Mouse (Mus musculus) v-Abl transformed pro-B cells (cell line): ENCODE results near the gene Olfr467.
"Not testable (repeated sequence)": the region's sequence is repeated elsewhere in the genome, so short reads cannot be mapped to it uniquely, and the experiment has no call there.

Experiments
- in situ Hi-C, 2 experiments: fragments of 400-800 bp; cut with MboI; formaldehyde crosslinking; loops; one replicate each; pipeline ENCODE4 v1.15.1; 2025; ENCODE audit not compliant: unreplicated experiment in 2 of 2

Gene Olfr467

DNA sequence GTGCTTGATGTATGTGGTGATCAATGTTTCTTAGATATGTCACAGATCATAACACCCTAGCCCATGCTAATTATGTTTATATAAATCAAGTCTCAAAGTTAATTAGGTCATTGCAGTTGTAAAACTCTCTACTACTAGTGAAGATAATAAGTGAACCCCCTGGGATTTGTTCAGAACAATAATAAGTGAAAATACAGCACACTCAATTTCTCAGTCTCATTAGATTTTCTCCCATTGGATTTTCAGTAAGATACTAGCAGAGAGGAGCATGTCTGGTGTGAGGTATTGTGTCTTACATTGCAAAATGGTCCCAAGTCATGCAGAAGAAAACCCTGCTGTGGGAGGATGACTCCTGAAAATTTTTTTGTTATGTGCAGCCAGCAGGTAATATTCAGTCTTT lies at the start of gene Olfr467:
TSS of gene Olfr467 (plus strand) at position 301 of the 400 bp plus-strand sequence.
- in situ Hi-C loops, result no loop called here

DNA sequence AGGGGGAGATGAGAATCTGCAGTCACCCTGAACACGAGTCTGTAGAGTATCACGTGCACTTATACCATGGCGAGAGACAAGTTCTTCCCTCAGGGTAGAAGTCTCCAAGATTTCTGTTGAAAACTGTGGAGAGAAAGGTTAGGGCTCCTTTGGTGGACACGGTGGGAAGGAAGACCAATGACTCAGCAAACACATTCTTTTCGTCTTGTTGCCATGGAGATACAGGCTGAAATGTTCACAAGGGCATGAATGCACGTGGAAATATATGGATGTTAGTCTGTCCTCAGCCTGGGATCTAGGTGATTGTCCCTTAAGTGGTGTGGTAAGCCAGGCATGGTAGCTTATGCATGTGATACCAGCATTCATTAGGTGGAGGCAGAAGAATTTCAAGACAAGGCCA lies 41.3 kb upstream of the Olfr467 start:
- in situ Hi-C loops, result no loop called here

DNA sequence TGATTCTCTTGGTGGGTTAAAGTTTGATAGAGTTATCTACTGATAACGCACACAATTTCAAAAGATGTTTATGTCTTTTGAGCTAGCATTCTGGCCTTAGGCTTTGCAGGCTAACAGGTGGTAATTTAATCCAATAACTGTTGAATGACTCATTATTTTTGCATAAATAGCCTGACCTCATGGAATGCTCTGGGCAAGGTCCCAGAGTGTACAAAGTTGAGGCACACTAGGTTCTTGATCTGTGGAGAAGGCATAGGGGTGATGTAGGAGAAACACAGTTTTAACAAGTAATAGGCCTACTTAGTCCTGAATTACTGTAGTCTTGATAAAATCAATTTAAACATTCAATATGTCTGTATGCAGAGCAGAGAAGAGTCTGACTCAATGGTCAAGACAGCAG lies 33.8 kb upstream of the Olfr467 start:
- in situ Hi-C loops, result no loop called here

DNA sequence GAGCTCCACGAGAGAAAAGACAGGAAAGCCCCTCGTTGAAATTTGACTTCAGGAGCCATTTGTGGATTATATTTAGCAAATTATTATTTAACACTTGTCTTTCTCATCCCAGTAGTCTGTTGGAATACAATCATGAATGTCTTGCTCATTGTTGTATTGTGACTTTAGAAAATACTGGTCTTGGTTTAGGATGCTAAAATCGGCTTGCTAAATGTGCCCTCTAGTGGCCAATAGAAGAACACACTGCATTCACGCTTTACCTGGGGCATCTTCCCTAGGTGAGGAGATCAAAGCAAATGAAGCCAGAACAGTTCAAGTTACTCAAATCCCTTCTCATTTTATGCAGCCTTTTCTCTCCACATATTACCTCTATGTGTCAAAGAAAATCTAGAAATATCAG lies 32.5 kb upstream of the Olfr467 start:
- in situ Hi-C loops, result no loop called here

DNA sequence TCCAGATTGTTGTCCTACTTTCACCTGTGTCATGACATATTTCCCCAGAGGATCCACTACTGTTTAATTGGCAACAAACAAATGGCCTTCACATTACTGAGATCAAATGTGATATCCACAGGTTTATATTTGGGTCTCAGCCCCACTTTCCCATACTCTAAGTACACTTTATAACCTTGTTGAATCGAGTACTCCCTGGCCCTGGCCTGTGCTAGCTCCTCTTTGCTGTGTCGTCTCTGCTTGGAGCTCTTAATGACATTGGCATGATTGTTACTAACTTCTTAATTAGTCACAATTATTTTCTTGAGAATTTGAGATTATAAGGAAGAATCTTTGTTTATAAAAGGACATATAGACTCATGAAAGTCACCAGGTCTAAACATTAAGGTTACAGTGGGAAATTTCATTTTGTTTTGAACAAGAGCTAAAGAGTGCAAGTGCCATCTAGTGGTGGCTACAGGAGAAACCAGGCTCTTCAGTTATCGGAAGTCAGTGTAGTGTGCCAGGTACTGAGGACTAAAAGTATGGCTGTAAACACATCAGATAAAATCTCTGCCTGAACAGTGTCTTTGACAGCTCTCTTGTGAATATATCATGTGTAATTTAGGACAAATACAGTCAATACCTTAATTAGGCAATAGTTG lies 24.0 kb upstream of the Olfr467 start:
- in situ Hi-C loops, result no loop called here

DNA sequence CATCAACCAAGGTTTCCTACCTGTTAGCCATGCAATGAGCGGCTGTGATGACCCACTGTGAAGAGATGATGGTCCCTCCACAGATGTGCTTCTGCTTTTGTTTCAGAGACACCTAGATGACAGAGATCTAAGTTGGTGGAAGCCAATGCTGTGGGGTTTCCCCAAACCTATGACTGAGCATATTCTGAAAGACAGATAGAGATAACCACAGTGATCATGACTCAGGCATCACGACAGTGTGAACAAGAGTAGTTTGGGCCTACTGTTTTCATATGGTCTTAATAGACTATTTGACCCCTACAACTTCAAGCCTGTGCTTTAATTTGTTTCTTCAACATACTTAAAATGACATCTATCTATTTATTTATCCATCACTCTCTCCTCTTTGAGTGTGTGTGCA lies 15.6 kb upstream of the Olfr467 start:
- in situ Hi-C loops, result no loop called here

DNA sequence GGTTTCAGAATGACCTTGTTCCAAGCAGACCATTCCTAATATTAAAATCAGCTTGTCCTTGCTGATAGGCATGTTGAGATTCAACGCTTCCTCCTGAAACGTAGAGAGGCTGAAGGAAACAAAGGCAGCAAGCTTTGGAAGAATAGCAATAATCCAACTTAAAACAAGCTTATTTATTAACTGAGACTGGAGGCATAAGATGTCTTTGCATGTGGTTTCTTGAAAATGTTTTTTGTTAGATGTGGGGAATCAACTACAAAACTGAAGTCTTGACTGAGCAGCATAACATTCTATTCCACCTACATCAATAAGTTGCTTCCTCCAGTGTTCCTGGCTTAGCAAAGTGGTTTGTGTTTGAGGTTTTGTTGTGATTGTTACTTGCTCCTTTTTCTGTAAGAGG lies 11.0 kb upstream of the Olfr467 start, which contains the start of gene Ovch2:
TSS of gene Ovch2 (minus strand) at position 101 of the 400 bp plus-strand sequence.
- in situ Hi-C loops, result no loop called here

DNA sequence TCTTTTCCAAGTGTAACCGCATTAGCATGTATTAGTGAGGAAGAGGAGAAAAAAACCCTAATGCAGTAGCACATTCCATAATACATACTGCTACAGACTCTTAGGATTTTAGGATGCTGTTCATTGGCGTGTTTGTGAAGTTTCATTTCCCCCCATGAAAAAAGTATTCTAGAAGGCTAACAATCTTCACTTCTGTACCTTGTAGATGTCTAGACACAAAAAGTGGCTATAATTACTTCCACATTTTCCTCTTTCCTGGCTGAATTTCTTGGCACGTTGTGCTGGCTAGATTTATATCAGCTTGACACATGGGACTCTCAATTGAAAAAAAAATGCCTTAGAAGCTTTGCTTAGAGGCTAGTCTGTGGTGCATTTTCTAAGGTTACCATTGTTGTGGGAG lies 9.9 kb upstream of the Olfr467 start:
- in situ Hi-C loops, result no loop called here

DNA sequence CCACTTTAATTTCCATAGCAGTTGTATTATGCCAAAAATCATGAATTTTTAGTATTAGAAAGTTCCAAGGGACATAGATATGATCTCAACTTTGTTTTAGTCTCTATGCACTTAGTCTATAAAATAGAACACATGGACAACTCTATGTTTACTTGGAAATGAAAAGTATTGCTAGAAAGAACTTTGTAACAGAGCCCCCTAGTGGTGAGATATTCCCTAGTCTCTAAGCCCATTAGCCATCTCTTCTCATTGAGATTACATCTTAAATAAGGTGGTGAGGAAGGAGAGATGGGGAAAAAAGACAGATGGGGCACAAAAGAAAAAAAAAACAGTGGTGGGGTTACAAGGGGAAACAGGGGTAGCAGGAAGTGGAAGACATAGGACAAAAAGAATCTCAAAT lies 7.4 kb downstream of the Olfr467 start:
- in situ Hi-C loops, result no loop called here

DNA sequence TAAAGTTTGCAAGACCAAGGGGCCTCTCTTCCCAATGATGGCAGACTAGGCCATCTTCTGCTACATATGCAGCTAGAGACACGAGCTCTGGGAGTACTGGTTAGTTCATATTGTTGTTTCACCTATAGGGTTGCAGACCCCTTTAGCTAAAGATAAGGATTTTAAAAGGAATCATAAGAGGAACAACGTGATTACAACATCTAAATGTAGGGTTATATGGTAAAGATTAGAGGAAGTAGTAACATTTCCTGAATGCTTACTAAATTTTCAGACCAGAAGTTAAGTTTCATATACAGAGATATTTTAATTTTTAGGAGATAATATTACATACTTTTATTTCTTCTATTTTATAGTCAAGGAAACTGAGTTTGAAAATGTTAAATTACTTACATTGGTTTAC lies 11.8 kb downstream of the Olfr467 start:
- in situ Hi-C loops, result not testable (repeated sequence)

DNA sequence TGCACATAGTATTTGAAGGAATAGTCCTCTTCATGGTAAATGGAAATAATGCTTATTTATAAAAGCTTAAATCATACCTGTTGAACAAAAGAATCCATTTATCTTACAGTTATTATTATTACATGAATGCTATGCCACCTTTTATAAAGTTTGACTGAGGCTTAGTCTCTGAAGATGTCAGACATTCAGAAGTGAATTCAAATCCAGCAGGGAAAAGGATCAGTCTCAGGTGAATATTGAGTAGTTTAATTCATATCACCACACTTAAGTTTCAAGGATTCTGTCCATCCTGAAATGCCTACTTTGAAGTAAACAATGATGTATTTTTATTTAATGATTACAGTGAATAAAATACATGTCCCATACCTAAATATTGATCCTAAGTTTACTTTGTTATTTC lies 13.4 kb downstream of the Olfr467 start, which contains the start of gene Olfr469:
TSS of gene Olfr469 (minus strand) at position 101 of the 400 bp plus-strand sequence.
- in situ Hi-C loops, result not testable (repeated sequence)

DNA sequence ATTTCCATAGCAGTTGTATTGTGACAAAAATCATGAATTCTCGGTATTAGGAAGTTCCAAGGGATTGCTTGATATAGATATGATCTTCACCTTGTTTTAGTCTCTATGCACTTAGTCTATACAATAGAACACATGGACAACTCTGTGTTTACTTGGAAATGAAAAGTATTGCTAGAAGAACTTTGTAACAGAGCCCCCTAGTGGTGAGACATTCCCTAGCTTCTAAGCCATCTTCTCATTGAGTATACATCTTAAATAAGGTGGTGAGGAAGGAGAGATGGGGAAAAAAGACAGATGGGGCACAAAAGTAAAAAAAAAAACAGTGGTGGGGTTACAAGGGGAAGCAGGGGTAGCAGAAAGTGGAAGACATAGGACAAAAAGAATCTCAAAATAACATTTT lies 29.7 kb downstream of the Olfr467 start:
- in situ Hi-C loops, result no loop called here

DNA sequence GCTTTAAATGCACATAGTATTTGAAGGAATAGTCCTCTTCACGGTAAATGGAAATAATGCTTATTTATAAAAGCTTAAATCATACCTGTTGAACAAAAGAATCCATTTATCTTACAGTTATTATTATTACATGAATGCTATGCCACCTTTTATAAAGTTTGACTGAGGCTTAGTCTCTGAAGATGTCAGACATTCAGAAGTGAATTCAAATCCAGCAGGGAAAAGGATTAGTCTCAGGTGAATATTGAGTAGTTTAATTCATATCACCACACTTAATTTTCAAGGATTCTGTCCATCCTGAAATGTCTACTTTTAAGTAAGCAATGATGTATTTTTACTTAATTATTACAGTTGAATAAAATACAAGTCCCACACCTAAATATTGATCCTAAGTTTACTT lies 35.3 kb downstream of the Olfr467 start, which contains the start of gene Olfr470:
TSS of gene Olfr470 (minus strand) at position 101 of the 400 bp plus-strand sequence.
- in situ Hi-C loops, result not testable (repeated sequence)
